Mouse (Mus musculus): ENCODE measurements around the gene Map6. TPM values are rescaled to one million over a fixed set of nuclear protein-coding genes. Genes with fewer than 3 reads are reported as not detected.

The Map6 gene
- polyA plus RNA-seq, 1 experiment from 2014 or later: 0.25 TPM

DNA sequence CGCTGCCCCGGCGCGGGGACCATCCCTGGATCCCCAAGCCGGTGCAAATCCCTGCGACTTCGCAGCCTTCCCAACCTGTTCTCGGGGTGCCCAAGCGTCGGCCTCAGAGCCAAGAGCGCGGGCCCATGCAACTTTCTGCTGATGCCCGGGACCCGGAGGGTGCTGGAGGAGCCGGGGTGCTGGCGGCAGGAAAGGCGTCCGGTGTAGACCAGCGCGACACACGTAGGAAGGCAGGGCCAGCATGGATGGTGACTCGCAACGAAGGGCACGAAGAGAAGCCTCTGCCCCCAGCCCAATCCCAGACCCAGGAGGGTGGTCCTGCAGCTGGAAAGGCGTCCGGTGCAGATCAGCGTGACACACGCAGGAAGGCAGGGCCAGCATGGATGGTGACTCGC, 1.3 kb downstream of the Map6 start:
- Histone ChIP-seq H3K27ac (no peak overlapping the region), H3K4me1 (peaks cover 12% of the 10 kb centered on the region), H3K36me3 (no peaks in the 10 kb centered on the region), H3K27me3 (replicated peaks) (peaks cover 86% of the 10 kb centered on the region), H3K4me2 (peak overlapping the region; percentile 61), H3K4me3 (peak overlapping the region; percentile 39), H3K9me3 (replicated peaks) (no peaks in the 10 kb centered on the region), H3K9ac (no peak overlapping the region)
- ATAC-seq: no peak
- WGBS (ENCODE audit: insufficient replicate concordance): 2% methylated on average over 29 of the region's 29 CpGs

DNA sequence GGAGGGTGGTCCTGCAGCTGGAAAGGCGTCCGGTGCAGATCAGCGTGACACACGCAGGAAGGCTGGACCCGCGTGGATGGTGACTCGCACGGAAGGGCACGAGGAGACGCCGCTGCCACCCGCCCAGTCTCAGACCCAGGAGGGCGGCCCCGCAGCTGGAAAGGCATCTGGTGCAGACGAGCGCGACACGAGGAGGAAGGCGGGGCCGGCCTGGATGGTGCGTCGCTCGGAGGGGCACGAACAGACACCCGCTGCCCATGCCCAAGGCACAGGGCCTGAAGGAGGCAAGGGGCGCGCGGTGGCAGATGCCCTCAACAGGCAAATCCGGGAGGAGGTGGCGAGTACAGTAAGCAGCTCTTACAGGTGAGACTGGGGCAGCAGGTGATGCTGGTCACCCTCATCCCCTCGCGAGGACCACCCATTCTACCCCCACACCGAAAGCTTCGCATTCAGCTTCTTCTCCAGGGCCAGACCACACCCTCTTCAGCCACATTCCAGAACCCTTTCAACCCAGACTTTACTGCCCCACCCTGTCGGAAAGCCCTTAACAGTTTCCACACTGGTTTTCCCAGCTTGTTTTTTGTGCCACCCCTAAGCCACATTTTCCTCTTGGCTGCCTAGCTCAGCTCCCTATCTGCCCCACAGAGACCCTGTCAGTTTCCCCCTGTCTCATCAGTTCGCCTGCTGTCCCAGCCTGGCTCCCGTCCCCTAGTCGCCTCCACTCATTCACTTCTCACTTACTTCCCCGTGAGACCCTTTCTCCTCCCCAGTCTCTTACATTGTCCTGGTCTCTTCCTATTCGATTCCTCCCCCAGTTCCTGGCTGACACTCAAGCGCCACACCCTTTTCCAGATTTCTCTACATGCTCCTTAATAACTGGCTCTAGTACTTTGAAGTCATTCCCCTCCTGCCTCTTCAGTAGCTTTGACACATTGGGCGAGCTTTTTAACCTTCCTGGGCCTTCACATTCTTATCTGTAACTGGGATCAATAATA, 2.0 kb downstream of the Map6 start:
- Histone ChIP-seq H3K4me2 (peak overlapping the region; percentile 61), H3K36me3 (no peaks in the 10 kb centered on the region), H3K4me3 (no peak overlapping the region; the same call in 1 of the 2 replicates), H3K27ac (no peak overlapping the region), H3K4me1 (peaks cover 12% of the 10 kb centered on the region), H3K27me3 (replicated peaks) (peaks cover 86% of the 10 kb centered on the region), H3K9me3 (replicated peaks) (no peaks in the 10 kb centered on the region), H3K9ac (no peak overlapping the region)
- WGBS (ENCODE audit: insufficient replicate concordance): 7% methylated on average over 38 of the region's 42 CpGs
- ATAC-seq: no peak

DNA sequence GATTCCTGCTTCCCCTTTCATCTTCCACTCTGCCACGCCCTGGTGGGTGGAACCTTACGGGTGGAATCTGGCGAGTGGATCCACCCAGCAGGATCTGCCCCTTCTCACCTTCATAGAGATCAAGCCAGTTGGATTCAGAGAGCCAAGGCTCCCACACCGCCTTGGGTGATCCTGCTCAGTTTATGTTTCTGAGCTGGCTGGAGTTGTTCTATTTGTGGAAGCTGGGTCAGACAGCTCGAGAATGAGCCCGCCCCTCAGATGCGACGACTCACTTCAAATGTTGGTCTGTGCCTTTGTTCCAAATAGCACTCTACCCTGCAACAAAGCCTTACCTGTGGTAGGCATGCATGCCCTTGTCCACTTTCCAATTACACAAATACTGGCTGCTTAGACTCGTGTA, 4.4 kb downstream of the Map6 start:
- peaks cover 12% of the 10 kb centered on the region for H3K4me1 ChIP-seq
- no peak overlapping the region for H3K27ac ChIP-seq
- H3K9ac ChIP-seq: no peak overlapping the region
- no peaks in the 10 kb centered on the region for H3K36me3 ChIP-seq
- H3K27me3 ChIP-seq (replicated peaks): peaks cover 74% of the 10 kb centered on the region
- no peak overlapping the region for H3K4me3 ChIP-seq
- WGBS (ENCODE audit: insufficient replicate concordance): 47% methylated on average over 9 of the region's 9 CpGs
- ATAC-seq: no peak
- H3K4me2 ChIP-seq: no peak overlapping the region
- no peaks in the 10 kb centered on the region for H3K9me3 ChIP-seq (replicated peaks)

DNA sequence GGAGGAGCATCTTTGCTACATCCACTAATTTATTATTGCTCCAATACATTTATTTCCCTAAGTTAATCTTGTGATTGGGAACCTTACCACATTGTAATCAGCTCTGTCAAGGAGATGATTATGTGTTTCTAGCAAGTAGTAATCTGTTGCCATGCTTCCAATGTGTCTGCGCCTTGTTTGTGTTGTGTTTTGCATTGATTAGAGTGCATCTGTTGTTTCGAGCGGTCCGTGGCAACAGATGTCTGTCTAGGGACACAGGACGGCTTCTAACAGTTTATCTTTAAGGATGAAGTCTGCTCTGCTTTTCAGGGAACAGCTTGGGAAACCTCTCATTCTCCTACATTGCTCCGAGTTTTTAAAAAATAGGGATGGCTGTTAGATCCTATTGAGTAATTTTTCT, 7.9 kb downstream of the Map6 start:
- H3K4me1 ChIP-seq: no peaks in the 10 kb centered on the region
- H3K9me3 ChIP-seq (replicated peaks): no peaks in the 10 kb centered on the region
- H3K4me2 ChIP-seq: no peak overlapping the region
- peaks cover 45% of the 10 kb centered on the region for H3K27me3 ChIP-seq (replicated peaks)
- H3K9ac ChIP-seq: no peak overlapping the region
- no peak for ATAC-seq
- H3K27ac ChIP-seq: no peak overlapping the region
- 59% methylated on average over 6 of the region's 6 CpGs for whole genome bisulfite sequencing (ENCODE audit: insufficient replicate concordance)
- no peaks in the 10 kb centered on the region for H3K36me3 ChIP-seq
- H3K4me3 ChIP-seq: no peak overlapping the region

DNA sequence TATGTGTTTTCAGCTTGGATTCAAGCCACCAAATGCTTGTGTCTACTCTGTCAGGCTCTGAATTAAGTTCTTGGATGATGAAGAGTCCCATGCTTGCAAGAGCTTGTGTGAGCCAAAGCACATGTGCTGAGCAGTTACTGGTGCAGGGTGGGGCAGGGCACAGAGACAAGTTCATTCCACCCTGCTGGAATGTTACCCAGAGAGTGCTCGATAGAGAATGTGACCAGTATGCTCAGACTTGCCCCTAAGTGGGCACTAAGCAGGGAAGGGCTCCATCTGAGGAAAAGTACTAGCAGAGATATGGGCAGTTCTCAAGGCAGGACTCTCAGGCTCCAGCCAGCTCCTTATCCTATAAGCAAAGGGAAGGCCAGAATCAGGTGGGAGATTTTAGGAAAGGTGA, 9.4 kb downstream of the Map6 start:
- H3K4me1 ChIP-seq: no peaks in the 10 kb centered on the region
- no peak overlapping the region for H3K4me2 ChIP-seq
- no peaks in the 10 kb centered on the region for H3K9me3 ChIP-seq (replicated peaks)
- H3K4me3 ChIP-seq: no peak overlapping the region
- H3K36me3 ChIP-seq: no peaks in the 10 kb centered on the region
- peaks cover 30% of the 10 kb centered on the region for H3K27me3 ChIP-seq (replicated peaks)
- no peak overlapping the region for H3K9ac ChIP-seq
- no peak overlapping the region for H3K27ac ChIP-seq
- 71% methylated on average over 1 of the region's 1 CpGs for WGBS (ENCODE audit: insufficient replicate concordance)
- ATAC-seq: no peak

DNA sequence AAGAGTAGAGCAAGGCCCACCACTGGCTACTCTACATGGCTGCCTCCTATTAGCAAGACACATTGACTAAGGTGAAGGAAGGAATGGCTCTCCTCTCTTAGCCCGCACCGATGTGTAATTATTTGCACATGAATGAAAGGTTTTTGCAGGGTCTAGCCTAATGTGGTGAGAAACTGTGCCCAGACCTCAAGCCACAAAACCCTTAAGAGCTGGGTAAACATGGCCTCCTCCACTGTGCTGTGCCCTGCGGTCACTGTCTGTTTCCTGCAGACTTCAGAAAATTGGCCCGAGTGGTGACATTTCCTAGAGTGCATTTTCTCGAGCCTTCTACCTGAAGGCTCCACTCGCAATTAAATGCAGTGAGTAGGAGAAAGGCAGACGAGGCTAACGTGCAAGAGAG, 11.1 kb downstream of the Map6 start:
- H3K9me3 ChIP-seq (replicated peaks): no peaks in the 10 kb centered on the region
- 75% methylated on average over 8 of the region's 8 CpGs for WGBS (ENCODE audit: insufficient replicate concordance)
- no peaks in the 10 kb centered on the region for H3K4me1 ChIP-seq
- no peaks in the 10 kb centered on the region for H3K36me3 ChIP-seq
- no peak overlapping the region for H3K27ac ChIP-seq
- peaks cover 22% of the 10 kb centered on the region for H3K27me3 ChIP-seq (replicated peaks)
- H3K4me2 ChIP-seq: no peak overlapping the region
- no peak overlapping the region for H3K4me3 ChIP-seq
- H3K9ac ChIP-seq: no peak overlapping the region
- no peak for ATAC-seq

DNA sequence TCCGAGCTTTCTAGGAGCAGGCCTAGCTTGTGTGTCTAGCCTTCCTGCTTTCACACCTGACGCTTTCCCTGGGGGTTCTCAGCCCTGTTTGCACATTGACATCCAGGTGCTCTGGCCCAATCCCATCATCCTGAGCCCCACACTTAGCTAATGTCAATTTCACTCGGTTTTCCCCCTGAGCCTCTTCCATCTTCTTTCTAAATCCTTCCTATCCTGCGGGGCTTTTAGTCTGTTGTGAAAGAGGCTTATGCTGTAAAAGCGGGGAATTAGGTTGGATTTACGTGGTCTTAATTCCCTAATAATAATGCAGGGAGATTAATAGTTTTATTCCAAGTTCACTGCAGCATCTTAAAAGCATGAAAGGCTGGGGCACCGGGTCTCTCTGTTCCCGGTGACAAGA, 12.3 kb downstream of the Map6 start:
- no peaks in the 10 kb centered on the region for H3K4me1 ChIP-seq
- 56% methylated on average over 8 of the region's 8 CpGs for WGBS (ENCODE audit: insufficient replicate concordance)
- no peak overlapping the region for H3K9ac ChIP-seq
- peaks cover 13% of the 10 kb centered on the region for H3K27me3 ChIP-seq (replicated peaks)
- no peak for ATAC-seq
- H3K9me3 ChIP-seq (replicated peaks): no peaks in the 10 kb centered on the region
- no peaks in the 10 kb centered on the region for H3K36me3 ChIP-seq
- no peak overlapping the region for H3K4me3 ChIP-seq
- no peak overlapping the region for H3K4me2 ChIP-seq
- H3K27ac ChIP-seq: no peak overlapping the region

DNA sequence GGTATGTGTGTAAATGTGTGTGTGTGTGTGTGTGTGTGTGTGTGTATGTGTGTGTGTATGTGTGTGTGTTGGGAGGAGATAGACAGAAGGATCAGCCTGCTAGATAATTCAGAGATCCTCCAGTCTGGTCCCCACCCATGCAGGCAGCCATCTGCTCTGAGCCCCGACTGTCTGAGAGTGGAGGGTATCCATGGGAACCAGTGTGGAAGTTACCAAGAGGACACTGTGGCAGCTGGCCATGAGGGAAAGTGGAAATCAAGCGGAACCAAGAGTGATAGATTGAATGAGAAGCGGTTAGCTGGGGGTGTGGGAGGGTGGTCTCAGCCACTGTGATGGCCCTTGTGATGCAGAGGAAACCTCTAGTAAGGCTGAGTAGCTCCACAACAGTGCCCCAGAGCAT, 20.0 kb downstream of the Map6 start:
- 62% methylated on average over 3 of the region's 3 CpGs for WGBS (ENCODE audit: insufficient replicate concordance)

DNA sequence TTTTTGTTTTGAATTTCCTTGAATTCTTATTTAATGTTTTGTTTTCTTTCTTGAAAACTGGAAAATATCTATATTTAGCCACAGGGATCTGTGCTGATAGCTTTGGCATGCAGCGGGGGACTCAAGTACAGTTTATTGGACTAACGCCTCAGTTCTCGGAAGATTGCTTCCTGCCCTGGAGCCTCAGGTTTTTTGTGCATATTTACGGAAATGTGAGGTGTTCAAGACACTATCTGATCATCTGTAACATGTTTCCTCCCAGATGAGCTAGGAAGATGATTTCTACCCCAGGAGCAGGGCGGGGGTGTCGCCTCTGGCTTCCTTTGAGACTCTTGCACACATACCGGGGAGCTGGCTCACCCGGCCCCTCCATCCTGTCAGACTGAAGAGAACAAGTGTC, 22.8 kb downstream of the Map6 start:
- no peak for ATAC-seq
- H3K27me3 ChIP-seq (replicated peaks): peaks cover 17% of the 10 kb centered on the region; the same call in 1 of the 2 replicates
- H3K4me2 ChIP-seq: no peak overlapping the region
- no peak overlapping the region for H3K4me3 ChIP-seq
- H3K4me1 ChIP-seq: no peaks in the 10 kb centered on the region
- no peak overlapping the region for H3K27ac ChIP-seq
- H3K9me3 ChIP-seq (replicated peaks): no peaks in the 10 kb centered on the region
- 57% methylated on average over 8 of the region's 8 CpGs for WGBS (ENCODE audit: insufficient replicate concordance)
- H3K9ac ChIP-seq: no peak overlapping the region
- H3K36me3 ChIP-seq: no peaks in the 10 kb centered on the region

More for the DNA sequence above, 20.0 kb downstream of the Map6 start:
- H3K4me2 ChIP-seq: no peak overlapping the region
- no peak overlapping the region for H3K4me3 ChIP-seq
- ATAC-seq: no peak
- no peaks in the 10 kb centered on the region for H3K4me1 ChIP-seq
- no peak overlapping the region for H3K9ac ChIP-seq
- no peaks in the 10 kb centered on the region for H3K9me3 ChIP-seq (replicated peaks)
- no peak overlapping the region for H3K27ac ChIP-seq
- no peaks in the 10 kb centered on the region for H3K36me3 ChIP-seq
- peaks cover 17% of the 10 kb centered on the region; the same call in 1 of the 2 replicates for H3K27me3 ChIP-seq (replicated peaks)

DNA sequence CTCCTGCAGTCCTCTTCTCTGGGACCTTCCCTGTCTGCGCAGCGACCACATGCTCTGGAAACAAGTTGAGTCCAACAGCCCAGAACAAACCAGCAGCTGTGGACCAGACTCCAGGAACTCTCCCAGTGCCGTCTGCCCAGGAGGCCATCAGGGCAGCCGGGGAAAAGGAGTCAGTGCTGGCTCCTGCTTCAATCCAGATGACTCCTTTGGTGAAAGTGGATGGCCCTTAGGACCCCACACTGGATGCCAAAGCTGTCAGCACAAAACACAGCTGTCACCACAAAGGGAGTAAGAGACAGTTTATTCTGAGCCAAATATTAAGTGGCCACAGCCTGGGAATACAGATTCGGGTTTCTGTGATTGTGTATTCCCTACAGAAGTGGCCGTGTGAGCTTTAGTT, 23.7 kb downstream of the Map6 start:
- Histone ChIP-seq H3K4me2 (no peak overlapping the region), H3K27ac (no peak overlapping the region), H3K4me3 (no peak overlapping the region), H3K27me3 (replicated peaks) (peaks cover 17% of the 10 kb centered on the region; the same call in 1 of the 2 replicates), H3K9ac (no peak overlapping the region), H3K36me3 (no peaks in the 10 kb centered on the region), H3K9me3 (replicated peaks) (no peaks in the 10 kb centered on the region), H3K4me1 (no peaks in the 10 kb centered on the region)
- 57% methylated on average over 6 of the region's 6 CpGs for WGBS (ENCODE audit: insufficient replicate concordance)
- no peak for ATAC-seq

DNA sequence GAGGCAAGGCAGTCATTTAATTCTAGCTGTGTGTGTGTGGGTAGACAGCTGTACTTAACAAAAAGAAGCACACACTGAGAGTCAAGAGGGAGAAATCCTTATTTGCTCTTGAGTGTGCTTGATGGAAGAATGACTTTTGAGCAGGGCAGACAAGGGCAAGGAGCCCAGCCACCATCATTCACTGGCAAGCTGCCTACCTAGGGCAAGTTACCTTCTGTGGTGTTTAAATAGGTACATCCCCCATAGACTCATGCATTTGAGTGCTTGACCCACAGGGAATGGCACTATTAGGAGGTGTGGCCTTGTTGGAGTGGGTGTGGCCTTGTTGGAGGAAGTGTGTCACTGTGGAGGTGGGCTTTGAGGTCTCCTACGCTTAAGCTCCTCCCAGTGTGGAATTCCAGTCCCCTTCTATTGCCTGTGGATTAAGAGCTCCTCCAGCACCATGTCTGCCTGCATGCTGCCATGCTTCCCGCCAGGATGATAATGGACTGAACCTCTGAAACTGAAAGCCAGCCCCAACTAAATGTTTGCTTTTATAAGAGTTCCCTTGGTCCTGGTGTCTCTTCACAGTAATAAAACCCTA, 27.0 kb downstream of the Map6 start:
- Histone ChIP-seq H3K4me3 (no peak overlapping the region), H3K9me3 (replicated peaks) (no peaks in the 10 kb centered on the region), H3K9ac (no peak overlapping the region), H3K27ac (no peak overlapping the region), H3K27me3 (replicated peaks) (peaks cover 15% of the 10 kb centered on the region; the same call in 1 of the 2 replicates), H3K36me3 (no peaks in the 10 kb centered on the region), H3K4me1 (no peaks in the 10 kb centered on the region), H3K4me2 (no peak overlapping the region)
- ATAC-seq: no peak
- 65% methylated on average over 2 of the region's 2 CpGs for WGBS (ENCODE audit: insufficient replicate concordance)

DNA sequence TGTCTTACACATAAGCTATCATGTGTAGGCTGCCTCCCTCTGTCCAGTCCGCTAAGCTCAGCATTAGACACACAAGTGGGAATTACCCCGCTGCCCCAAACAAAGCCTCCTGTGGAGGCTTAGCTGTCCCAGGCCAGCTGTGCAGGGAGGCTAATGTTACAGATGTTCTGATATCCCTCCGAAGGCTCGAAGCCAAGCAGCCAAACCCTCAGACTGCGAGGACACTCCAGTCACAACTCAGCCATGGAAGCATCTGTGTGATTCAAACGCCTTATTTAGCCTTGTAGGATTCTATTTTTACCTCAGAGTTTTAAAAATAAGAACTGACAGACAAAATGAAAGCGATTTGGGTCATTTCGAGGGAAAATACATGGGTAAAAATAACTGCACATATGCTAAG, 27.9 kb downstream of the Map6 start:
- peaks cover 13% of the 10 kb centered on the region; the same call in 1 of the 2 replicates for H3K27me3 ChIP-seq (replicated peaks)
- H3K27ac ChIP-seq: no peak overlapping the region
- no peak overlapping the region for H3K4me3 ChIP-seq
- no peak for ATAC-seq
- H3K9me3 ChIP-seq (replicated peaks): no peaks in the 10 kb centered on the region
- WGBS (ENCODE audit: insufficient replicate concordance): 71% methylated on average over 8 of the region's 8 CpGs
- no peak overlapping the region for H3K9ac ChIP-seq
- H3K36me3 ChIP-seq: no peaks in the 10 kb centered on the region
- H3K4me1 ChIP-seq: no peaks in the 10 kb centered on the region
- H3K4me2 ChIP-seq: no peak overlapping the region
